Mouse (Mus musculus): ENCODE data around the gene Wfdc5. TPM values are rescaled to one million over a fixed set of nuclear protein-coding genes. Genes with fewer than 3 reads are reported as not detected.
A peak's percentile ranks its signal among the peaks of the same experiment; 100 is the strongest.

The Wfdc5 gene
- polyA plus RNA-seq, 1 experiment from 2014 or later: not detected

DNA sequence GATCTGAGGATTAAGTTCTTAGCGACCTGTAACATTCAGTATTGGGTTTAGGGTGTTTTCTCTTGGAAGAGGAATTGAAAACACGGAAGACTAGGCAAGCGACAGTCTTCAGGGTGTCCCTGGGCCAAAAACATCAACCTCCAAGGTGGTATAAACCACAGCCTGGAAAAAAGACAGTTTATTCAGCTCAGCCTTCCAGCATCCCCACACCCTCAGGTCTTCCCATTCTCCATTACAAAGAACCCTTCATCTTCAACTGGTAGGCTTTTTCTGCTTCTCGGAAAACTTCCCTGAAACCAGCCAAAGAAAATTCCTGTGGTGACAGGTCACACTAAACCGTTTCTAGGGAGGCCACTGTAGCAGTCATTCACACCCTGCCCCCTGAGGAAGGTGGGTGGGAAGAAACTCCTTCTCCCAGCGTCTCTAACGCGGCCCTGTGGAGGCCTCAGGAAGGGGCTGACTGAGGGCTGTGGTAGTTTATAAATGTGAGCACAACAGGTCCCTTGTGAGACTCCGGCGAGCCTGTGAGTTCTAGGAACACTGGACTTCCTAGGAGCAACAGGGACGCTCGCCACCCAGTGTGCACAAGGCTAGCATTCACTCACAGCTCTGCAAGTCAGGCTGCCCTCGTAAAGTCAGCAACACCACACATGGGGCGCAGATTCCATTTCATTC is 32.3 kb downstream of the Wfdc5 start:
- Histone ChIP-seq H3K27me3 (replicated peaks; ENCODE audit: control insufficient read depth, insufficient read depth, low read length) (no peaks in the 10 kb centered on the region), H3K9me3 (ENCODE audit: control insufficient read depth, low read length) (no peaks in the 10 kb centered on the region), H3K36me3 (ENCODE audit: control insufficient read depth, insufficient read depth, low read length) (peaks cover 34% of the 10 kb centered on the region), H3K4me3 (ENCODE audit: low read depth, low read length) (no peak overlapping the region), H3K9ac (ENCODE audit: low read length) (no peak overlapping the region), H3K4me2 (ENCODE audit: low read length) (no peak overlapping the region), H3K4me1 (replicated peaks; ENCODE audit: control insufficient read depth, insufficient read depth, low read length) (peaks cover 10% of the 10 kb centered on the region; the same call in 1 of the 2 replicates), H3K27ac (ENCODE audit: low read depth) (0 out of 2 replicates have a peak overlapping the region, but pooled peaks have one; percentile 35)
- WGBS: 39% methylated on average over 14 of the region's 14 CpGs
- ATAC-seq (replicated peaks; ENCODE audit: low FRiP score, low TSS enrichment, low read depth) (no peak), DNase-seq (ENCODE audit: low spot score) (no peak)

DNA sequence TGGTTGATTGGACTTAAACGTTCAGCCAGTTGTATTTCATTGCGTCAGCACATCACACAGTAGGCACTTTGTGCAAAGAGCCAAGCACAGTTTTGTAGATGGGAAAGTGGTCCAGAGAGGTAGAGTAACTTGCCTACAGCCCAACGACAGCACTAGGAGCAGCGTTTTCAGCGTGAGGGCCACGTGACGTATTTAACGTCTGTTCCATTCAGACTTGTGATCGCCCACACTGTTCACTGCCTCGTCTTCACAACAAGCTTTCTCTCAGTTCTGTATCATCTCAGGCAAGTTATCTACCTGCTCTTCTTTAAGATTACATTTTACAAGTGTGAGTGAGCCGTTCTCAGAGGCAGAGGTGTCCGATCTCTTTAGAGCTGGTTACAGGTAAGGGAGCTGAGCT is 36.0 kb downstream of the Wfdc5 start:
- Histone ChIP-seq H3K4me1 (replicated peaks; ENCODE audit: control insufficient read depth, insufficient read depth, low read length) (peaks cover 16% of the 10 kb centered on the region; the same call in 1 of the 2 replicates), H3K36me3 (ENCODE audit: control insufficient read depth, insufficient read depth, low read length) (peaks cover 2% of the 10 kb centered on the region), H3K4me2 (ENCODE audit: low read length) (no peak overlapping the region), H3K9ac (ENCODE audit: low read length) (no peak overlapping the region), H3K9me3 (ENCODE audit: control insufficient read depth, low read length) (no peaks in the 10 kb centered on the region), H3K4me3 (ENCODE audit: low read depth, low read length) (no peak overlapping the region), H3K27ac (ENCODE audit: low read depth) (no peak overlapping the region), H3K27me3 (replicated peaks; ENCODE audit: control insufficient read depth, insufficient read depth, low read length) (no peaks in the 10 kb centered on the region)
- ATAC-seq (replicated peaks; ENCODE audit: low FRiP score, low TSS enrichment, low read depth) (no peak), DNase-seq (ENCODE audit: low spot score) (no peak)
- 96% methylated on average over 12 of the region's 12 CpGs for WGBS

DNA sequence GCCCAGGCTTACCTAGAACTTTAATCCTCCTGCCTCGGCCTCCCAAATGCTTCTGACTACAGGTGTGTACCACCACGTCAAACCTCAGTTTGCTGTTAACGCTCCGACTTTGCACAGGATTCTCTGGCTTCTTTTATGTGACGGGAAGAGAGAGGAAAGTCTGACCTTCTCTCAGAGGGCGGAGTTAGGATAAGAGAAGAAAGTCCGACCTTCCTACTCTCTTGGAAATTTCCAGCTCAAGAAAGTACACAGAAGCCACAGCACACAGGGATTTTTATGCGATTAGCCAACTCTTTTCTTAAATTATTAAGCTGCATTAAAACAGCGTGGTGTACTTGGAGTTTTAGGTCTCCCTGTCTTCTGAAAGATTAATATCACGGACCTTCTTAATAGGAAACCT is 38.0 kb downstream of the Wfdc5 start:
- H3K9ac ChIP-seq (ENCODE audit: low read length): no peak overlapping the region
- DNase-seq (ENCODE audit: low spot score) (no peak), ATAC-seq (replicated peaks; ENCODE audit: low FRiP score, low TSS enrichment, low read depth) (no peak)
- H3K4me3 ChIP-seq (ENCODE audit: low read depth, low read length): no peak overlapping the region
- H3K9me3 ChIP-seq (ENCODE audit: control insufficient read depth, low read length): no peaks in the 10 kb centered on the region
- H3K27ac ChIP-seq (ENCODE audit: low read depth): no peak overlapping the region
- 79% methylated on average over 10 of the region's 10 CpGs for WGBS
- no peaks in the 10 kb centered on the region for H3K27me3 ChIP-seq (replicated peaks; ENCODE audit: control insufficient read depth, insufficient read depth, low read length)
- no peak overlapping the region for H3K4me2 ChIP-seq (ENCODE audit: low read length)
- peaks cover 9% of the 10 kb centered on the region; the same call in 1 of the 2 replicates for H3K4me1 ChIP-seq (replicated peaks; ENCODE audit: control insufficient read depth, insufficient read depth, low read length)
- H3K36me3 ChIP-seq (ENCODE audit: control insufficient read depth, insufficient read depth, low read length): no peaks in the 10 kb centered on the region

DNA sequence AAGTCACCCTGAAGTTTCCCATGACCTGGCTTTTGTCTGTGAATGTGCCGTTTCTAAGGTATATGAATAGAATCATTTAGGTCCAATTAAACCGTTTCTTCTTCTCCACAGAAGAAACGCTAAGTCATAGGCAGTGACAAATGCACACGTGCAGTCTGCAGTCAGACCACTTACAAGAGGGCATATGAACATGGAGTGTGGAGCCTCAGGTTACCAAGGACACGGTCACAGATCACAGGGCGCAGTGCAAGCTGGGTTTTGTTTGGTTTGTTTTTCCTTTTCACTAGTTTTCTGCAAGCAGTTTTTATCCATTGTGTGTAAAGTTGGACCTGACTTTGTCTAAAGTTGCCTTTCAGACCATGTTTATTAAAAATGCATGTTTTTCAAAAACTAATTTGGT is 38.5 kb downstream of the Wfdc5 start:
- ATAC-seq (replicated peaks; ENCODE audit: low FRiP score, low TSS enrichment, low read depth) (no peak), DNase-seq (ENCODE audit: low spot score) (no peak)
- H3K4me2 ChIP-seq (ENCODE audit: low read length): no peak overlapping the region
- 78% methylated on average over 6 of the region's 6 CpGs for WGBS
- H3K36me3 ChIP-seq (ENCODE audit: control insufficient read depth, insufficient read depth, low read length): no peaks in the 10 kb centered on the region
- no peaks in the 10 kb centered on the region for H3K9me3 ChIP-seq (ENCODE audit: control insufficient read depth, low read length)
- no peak overlapping the region for H3K27ac ChIP-seq (ENCODE audit: low read depth)
- no peak overlapping the region for H3K4me3 ChIP-seq (ENCODE audit: low read depth, low read length)
- no peaks in the 10 kb centered on the region for H3K27me3 ChIP-seq (replicated peaks; ENCODE audit: control insufficient read depth, insufficient read depth, low read length)
- peaks cover 9% of the 10 kb centered on the region; the same call in 1 of the 2 replicates for H3K4me1 ChIP-seq (replicated peaks; ENCODE audit: control insufficient read depth, insufficient read depth, low read length)
- H3K9ac ChIP-seq (ENCODE audit: low read length): no peak overlapping the region

DNA sequence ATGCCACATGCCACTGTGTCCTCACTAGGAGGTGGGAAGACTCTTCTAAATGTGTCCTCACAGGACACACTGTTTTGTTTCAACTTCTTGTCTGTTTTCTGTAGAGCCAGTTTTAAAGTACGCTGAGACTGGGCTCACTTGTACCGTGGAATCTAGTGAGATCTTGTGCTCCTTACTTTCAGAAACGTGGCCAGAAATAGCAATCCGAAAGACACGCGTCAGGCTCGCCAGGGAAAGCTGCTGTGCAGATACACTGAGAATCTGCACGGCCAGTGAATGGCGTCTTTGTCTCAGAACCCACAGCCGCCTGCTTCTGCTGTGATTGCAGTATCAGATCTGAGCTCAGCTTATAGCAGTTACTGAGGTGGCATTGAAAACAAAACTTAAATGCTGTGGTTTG is 40.5 kb downstream of the Wfdc5 start:
- H3K4me3 ChIP-seq (ENCODE audit: low read depth, low read length): no peak overlapping the region
- WGBS: 70% methylated on average over 10 of the region's 10 CpGs
- H3K36me3 ChIP-seq (ENCODE audit: control insufficient read depth, insufficient read depth, low read length): no peaks in the 10 kb centered on the region
- H3K9me3 ChIP-seq (ENCODE audit: control insufficient read depth, low read length): no peaks in the 10 kb centered on the region
- peaks cover 24% of the 10 kb centered on the region for H3K4me1 ChIP-seq (replicated peaks; ENCODE audit: control insufficient read depth, insufficient read depth, low read length)
- H3K27me3 ChIP-seq (replicated peaks; ENCODE audit: control insufficient read depth, insufficient read depth, low read length): no peaks in the 10 kb centered on the region
- ATAC-seq (replicated peaks; ENCODE audit: low FRiP score, low TSS enrichment, low read depth): no peak
- DNase-seq (ENCODE audit: low spot score): no peak
- no peak overlapping the region for H3K4me2 ChIP-seq (ENCODE audit: low read length)
- H3K9ac ChIP-seq (ENCODE audit: low read length): no peak overlapping the region
- H3K27ac ChIP-seq (ENCODE audit: low read depth): no peak overlapping the region

DNA sequence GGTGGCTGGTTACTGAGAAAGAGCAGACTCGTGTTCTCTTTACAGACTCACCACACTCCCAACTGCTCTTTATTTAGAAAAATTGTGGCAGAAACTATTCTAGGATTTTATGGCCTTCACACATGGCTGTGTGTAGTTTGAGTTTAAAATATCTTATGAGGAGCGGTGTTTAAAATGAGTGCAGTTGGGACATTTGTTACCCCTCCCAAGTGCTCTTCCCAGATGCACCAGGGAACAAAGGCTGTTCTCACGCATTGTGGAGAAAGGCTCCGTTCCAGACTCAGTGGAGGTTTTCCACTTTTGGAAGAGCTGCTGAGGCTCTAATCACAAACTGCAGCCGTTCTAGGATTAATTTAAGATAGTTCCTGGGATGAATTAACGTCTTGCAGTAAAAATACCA is 44.8 kb downstream of the Wfdc5 start:
- ATAC-seq (replicated peaks; ENCODE audit: low FRiP score, low TSS enrichment, low read depth) (no peak), DNase-seq (ENCODE audit: low spot score) (no peak)
- Histone ChIP-seq H3K27ac (ENCODE audit: low read depth) (peak overlapping the region; percentile 65; the same call in 1 of the 2 replicates), H3K4me1 (replicated peaks; ENCODE audit: control insufficient read depth, insufficient read depth, low read length) (peaks cover 44% of the 10 kb centered on the region), H3K4me3 (ENCODE audit: low read depth, low read length) (no peak overlapping the region), H3K36me3 (ENCODE audit: control insufficient read depth, insufficient read depth, low read length) (0 out of 2 replicates have a peak, but pooled peaks cover 5% of the 10 kb centered on the region), H3K9me3 (ENCODE audit: control insufficient read depth, low read length) (no peaks in the 10 kb centered on the region), H3K4me2 (ENCODE audit: low read length) (no peak overlapping the region; the same call in 1 of the 2 replicates), H3K9ac (ENCODE audit: low read length) (no peak overlapping the region), H3K27me3 (replicated peaks; ENCODE audit: control insufficient read depth, insufficient read depth, low read length) (no peaks in the 10 kb centered on the region)
- 29% methylated on average over 6 of the region's 6 CpGs for WGBS

DNA sequence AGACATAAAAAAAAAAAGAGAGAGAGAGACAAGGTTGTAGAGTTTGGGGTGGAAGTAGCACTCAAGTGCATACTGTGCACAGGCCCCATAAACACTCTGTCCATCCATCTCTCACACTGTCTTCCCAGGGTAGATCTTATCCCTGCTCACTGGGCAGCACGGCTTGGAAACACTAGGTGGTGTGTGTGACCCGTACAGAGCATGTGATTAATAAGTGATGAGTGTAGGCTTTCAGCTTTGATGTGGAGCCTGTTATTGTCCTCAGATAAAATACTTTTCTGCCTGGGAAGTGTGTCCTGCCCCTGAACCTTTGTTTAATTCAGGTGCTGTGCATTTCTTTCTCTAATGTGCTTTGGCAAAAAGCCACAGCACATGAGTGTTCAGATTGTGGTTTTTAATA is 46.1 kb downstream of the Wfdc5 start:
- Histone ChIP-seq H3K9ac (ENCODE audit: low read length) (no peak overlapping the region), H3K4me3 (ENCODE audit: low read depth, low read length) (no peak overlapping the region), H3K36me3 (ENCODE audit: control insufficient read depth, insufficient read depth, low read length) (peaks cover 5% of the 10 kb centered on the region; the same call in 1 of the 2 replicates), H3K9me3 (ENCODE audit: control insufficient read depth, low read length) (no peaks in the 10 kb centered on the region), H3K27me3 (replicated peaks; ENCODE audit: control insufficient read depth, insufficient read depth, low read length) (no peaks in the 10 kb centered on the region), H3K4me2 (ENCODE audit: low read length) (no peak overlapping the region), H3K4me1 (replicated peaks; ENCODE audit: control insufficient read depth, insufficient read depth, low read length) (peaks cover 36% of the 10 kb centered on the region), H3K27ac (ENCODE audit: low read depth) (peak overlapping the region; percentile 65; the same call in 1 of the 2 replicates)
- WGBS: 15% methylated on average over 2 of the region's 2 CpGs
- ATAC-seq (replicated peaks; ENCODE audit: low FRiP score, low TSS enrichment, low read depth) (no peak), DNase-seq (ENCODE audit: low spot score) (no peak)

DNA sequence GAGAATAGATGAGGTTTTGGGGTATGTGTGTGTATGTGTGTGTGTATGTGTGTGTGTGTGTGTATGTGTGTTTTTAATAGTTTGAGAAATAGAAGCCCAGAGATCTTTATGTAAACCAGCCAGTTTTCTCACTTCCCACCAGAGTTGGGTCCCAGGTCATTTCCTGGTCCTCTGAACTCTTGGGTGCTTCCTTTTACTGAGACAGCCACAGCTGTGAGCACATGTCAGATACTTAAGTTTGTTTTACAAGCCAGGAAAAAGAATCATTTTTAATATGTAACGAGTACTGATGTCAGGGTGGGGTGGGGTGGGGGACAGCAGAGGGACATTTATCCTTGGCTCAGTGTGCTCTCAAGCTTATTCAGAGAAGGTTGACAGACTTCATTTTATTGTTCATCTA is 47.2 kb downstream of the Wfdc5 start:
- Histone ChIP-seq H3K4me1 (replicated peaks; ENCODE audit: control insufficient read depth, insufficient read depth, low read length) (peaks cover 35% of the 10 kb centered on the region), H3K36me3 (ENCODE audit: control insufficient read depth, insufficient read depth, low read length) (peaks cover 5% of the 10 kb centered on the region; the same call in 1 of the 2 replicates), H3K9ac (ENCODE audit: low read length) (no peak overlapping the region), H3K9me3 (ENCODE audit: control insufficient read depth, low read length) (no peaks in the 10 kb centered on the region), H3K4me2 (ENCODE audit: low read length) (no peak overlapping the region), H3K4me3 (ENCODE audit: low read depth, low read length) (no peak overlapping the region), H3K27ac (ENCODE audit: low read depth) (peak overlapping the region; percentile 6; the same call in 1 of the 2 replicates), H3K27me3 (replicated peaks; ENCODE audit: control insufficient read depth, insufficient read depth, low read length) (no peaks in the 10 kb centered on the region)
- WGBS: 25% methylated on average over 1 of the region's 1 CpGs
- ATAC-seq (replicated peaks; ENCODE audit: low FRiP score, low TSS enrichment, low read depth) (0 out of 2 replicates have a peak, but pooled peaks have one; percentile 16), DNase-seq (ENCODE audit: low spot score) (no peak)

DNA sequence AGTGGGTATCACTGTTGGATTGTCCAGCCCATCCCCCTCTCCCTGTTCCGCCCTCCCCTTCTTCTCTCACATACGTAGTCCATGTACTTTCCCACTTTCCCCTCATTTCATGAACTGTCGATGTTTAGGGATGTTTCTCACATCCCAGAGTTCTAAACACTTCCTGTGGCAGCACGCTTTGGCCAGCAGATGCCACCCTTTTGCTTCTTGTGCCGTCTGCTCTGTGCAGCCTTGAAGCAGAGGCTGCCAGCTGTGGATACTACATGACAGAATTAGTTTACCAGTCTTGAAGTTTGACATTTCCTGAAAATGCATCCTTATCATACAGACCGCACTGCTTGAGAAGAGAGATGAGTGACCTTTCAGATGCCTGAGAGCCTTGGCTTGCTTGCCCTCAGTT is 48.0 kb downstream of the Wfdc5 start:
- no peak for DNase-seq (ENCODE audit: low spot score)

More for the DNA sequence above, 48.0 kb downstream of the Wfdc5 start:
- H3K4me1 ChIP-seq (replicated peaks; ENCODE audit: control insufficient read depth, insufficient read depth, low read length): peaks cover 35% of the 10 kb centered on the region
- H3K9me3 ChIP-seq (ENCODE audit: control insufficient read depth, low read length): no peaks in the 10 kb centered on the region
- WGBS: 58% methylated on average over 6 of the region's 6 CpGs
- no peak for ATAC-seq (replicated peaks; ENCODE audit: low FRiP score, low TSS enrichment, low read depth)
- H3K4me2 ChIP-seq (ENCODE audit: low read length): no peak overlapping the region
- no peak overlapping the region for H3K9ac ChIP-seq (ENCODE audit: low read length)
- no peaks in the 10 kb centered on the region for H3K27me3 ChIP-seq (replicated peaks; ENCODE audit: control insufficient read depth, insufficient read depth, low read length)
- peaks cover 5% of the 10 kb centered on the region; the same call in 1 of the 2 replicates for H3K36me3 ChIP-seq (ENCODE audit: control insufficient read depth, insufficient read depth, low read length)
- no peak overlapping the region for H3K27ac ChIP-seq (ENCODE audit: low read depth)
- no peak overlapping the region for H3K4me3 ChIP-seq (ENCODE audit: low read depth, low read length)

Measured in intestine, embryonic 14.5 days (tissue).